Mouse (Mus musculus) midbrain, embryonic 13.5 days (tissue): Measurements from ENCODE around the gene Wdr93. TPM values are rescaled to one million over a fixed set of nuclear protein-coding genes. Genes with fewer than 3 reads are reported as not detected.

Experiments used
- ATAC-seq: fragments of 200-750 bp; cut with Nextera tagmentation; 2 replicates; pipeline ENCODE4 v1.8.0; 2017; ENCODE audit warnings: mild to moderate bottlenecking, moderate TSS enrichment, moderate library complexity
- H3K27ac ChIP-seq: fragments of 300-500 bp; sonication (generic); 2 replicates; pipeline ENCODE4 v1.5.1; 2015; ENCODE audit warnings: inconsistent platforms, mild to moderate bottlenecking, moderate library complexity
- H3K27me3 ChIP-seq: fragments of 300-500 bp; sonication (generic); 2 replicates; pipeline ENCODE4 v1.6.1; 2015; ENCODE audit warnings: mild to moderate bottlenecking, inconsistent platforms
- H3K36me3 ChIP-seq: fragments of 300-500 bp; sonication (generic); 2 replicates; pipeline ENCODE4 v1.6.1; 2015; ENCODE audit warnings: mild to moderate bottlenecking, inconsistent platforms
- H3K4me1 ChIP-seq: fragments of 300-500 bp; sonication (generic); replicated peaks from 2 replicates; pipeline ENCODE4 v1.6.1; 2015; ENCODE audit warnings: inconsistent platforms
- H3K4me2 ChIP-seq: fragments of 300-500 bp; sonication (generic); replicated peaks from 2 replicates; pipeline ENCODE4 v1.6.1; 2015; ENCODE audit warnings: moderate library complexity, mild to moderate bottlenecking, inconsistent platforms
- H3K4me3 ChIP-seq: fragments of 300-500 bp; sonication (generic); replicated peaks from 2 replicates; pipeline ENCODE4 v1.5.1; 2015; ENCODE audit warnings: mild to moderate bottlenecking, inconsistent platforms
- H3K9ac ChIP-seq: fragments of 300-500 bp; sonication (generic); replicated peaks from 2 replicates; pipeline ENCODE4 v1.6.1; 2015; ENCODE audit warnings: mild to moderate bottlenecking, inconsistent platforms
- H3K9me3 ChIP-seq: fragments of 300-500 bp; sonication (generic); 2 replicates; pipeline ENCODE4 v1.6.1; 2016; ENCODE audit warnings: mild to moderate bottlenecking, inconsistent platforms
- WGBS: fragments of 180-500 bp; shearing (Covaris S2); methylation state at CpG from one replicate; pipeline ENCODE4 v1.1.7; 2015; 5-methylcytosine and 5-hydroxymethylcytosine counted together
- polyA plus RNA-seq: library from polyadenylated mRNA; unstranded; fragments of >200 nt; fragmentation: Nextera tagmentation; extraction: Ambion mirVana; gene quantifications from 2 replicates; pipeline ENCODE4 v1.2.1, GENCODE M21; 2015

The Wdr93 gene
- polyA plus RNA-seq, 1 experiment from 2014 or later: 0.27 TPM

DNA sequence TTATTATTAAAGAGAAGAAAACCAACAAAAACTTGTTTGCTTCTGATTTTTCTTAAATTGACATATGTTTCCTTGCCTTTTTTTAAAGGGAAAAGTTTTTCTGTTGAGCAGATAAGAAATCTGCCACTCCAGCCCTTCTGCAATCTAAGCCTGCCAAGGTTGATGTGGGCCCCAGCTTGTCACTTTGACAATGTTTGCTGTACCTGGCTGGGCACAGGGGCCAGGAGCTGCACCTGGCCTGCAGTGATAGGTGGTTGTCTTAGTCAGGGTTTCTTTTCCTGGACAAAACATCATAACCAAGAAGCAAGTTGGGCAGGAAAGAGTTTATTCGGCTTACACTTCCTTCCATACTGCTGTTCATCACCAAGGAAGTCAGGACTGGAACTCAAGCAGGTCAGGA, 70.4 kb downstream of the Wdr93 start:
- 97% methylated on average over 1 of the region's 1 CpGs for WGBS
- H3K4me1 ChIP-seq: peaks cover 4% of the 10 kb centered on the region; the same call in 1 of the 2 replicates
- no peak overlapping the region for H3K9ac ChIP-seq
- peaks cover 29% of the 10 kb centered on the region for H3K27me3 ChIP-seq
- no peak overlapping the region for H3K4me2 ChIP-seq
- H3K4me3 ChIP-seq: no peak overlapping the region
- no peaks in the 10 kb centered on the region for H3K36me3 ChIP-seq
- ATAC-seq: no peak
- H3K9me3 ChIP-seq: no peaks in the 10 kb centered on the region
- H3K27ac ChIP-seq: no peak overlapping the region

DNA sequence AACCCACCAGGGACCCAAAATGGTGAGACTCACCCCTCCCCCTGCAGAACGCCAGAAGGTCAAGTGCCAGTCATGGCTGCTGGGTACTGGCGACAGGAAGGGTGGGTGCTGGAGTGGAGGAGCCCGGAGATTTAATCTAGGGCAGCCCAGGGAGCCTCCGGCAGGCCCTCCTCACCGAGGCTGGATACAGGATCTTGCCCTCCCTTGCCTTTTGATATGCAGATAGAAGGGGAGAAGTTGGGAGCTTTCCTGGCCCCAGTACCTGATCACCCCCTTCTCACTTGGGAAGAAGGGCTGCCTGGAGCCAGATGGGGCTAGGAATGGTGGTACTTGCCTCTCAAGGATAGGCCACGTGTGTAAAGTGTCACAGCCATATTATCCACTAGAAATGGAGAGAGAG, 75.4 kb downstream of the Wdr93 start:
- Histone ChIP-seq H3K4me1 (peaks cover 6% of the 10 kb centered on the region; the same call in 1 of the 2 replicates), H3K9ac (no peak overlapping the region; the same call in 1 of the 2 replicates), H3K27me3 (peaks cover 4% of the 10 kb centered on the region; the same call in 1 of the 2 replicates), H3K27ac (no peak overlapping the region), H3K36me3 (no peaks in the 10 kb centered on the region), H3K9me3 (no peaks in the 10 kb centered on the region), H3K4me2 (no peak overlapping the region), H3K4me3 (no peak overlapping the region)
- ATAC-seq: no peak
- 4% methylated on average over 6 of the region's 6 CpGs for WGBS

DNA sequence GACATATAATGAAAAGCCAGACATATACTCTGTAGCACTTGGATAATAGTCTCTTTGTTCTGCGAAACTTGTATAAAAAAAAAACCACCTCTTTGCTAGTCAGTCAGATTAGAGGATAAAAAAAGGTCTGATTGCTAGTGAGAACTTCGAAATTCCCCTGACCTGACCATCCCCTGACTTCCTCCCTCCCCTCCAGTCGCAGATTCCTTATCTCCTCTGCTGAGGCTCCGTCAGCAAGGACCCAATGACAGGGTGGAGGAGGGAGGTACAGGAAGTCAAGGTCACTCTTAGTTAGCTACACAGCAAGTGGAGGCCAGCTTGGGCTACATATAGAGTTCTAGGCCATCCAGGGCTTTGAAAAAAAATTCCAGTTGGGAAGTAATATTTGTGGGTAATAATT, 76.6 kb downstream of the Wdr93 start:
- 50% methylated on average over 4 of the region's 4 CpGs for WGBS
- Histone ChIP-seq H3K4me1 (peaks cover 6% of the 10 kb centered on the region; the same call in 1 of the 2 replicates), H3K4me2 (no peak overlapping the region), H3K9ac (no peak overlapping the region), H3K9me3 (no peaks in the 10 kb centered on the region), H3K36me3 (no peaks in the 10 kb centered on the region), H3K27me3 (peaks cover 4% of the 10 kb centered on the region; the same call in 1 of the 2 replicates), H3K27ac (no peak overlapping the region), H3K4me3 (no peak overlapping the region)
- no peak for ATAC-seq

DNA sequence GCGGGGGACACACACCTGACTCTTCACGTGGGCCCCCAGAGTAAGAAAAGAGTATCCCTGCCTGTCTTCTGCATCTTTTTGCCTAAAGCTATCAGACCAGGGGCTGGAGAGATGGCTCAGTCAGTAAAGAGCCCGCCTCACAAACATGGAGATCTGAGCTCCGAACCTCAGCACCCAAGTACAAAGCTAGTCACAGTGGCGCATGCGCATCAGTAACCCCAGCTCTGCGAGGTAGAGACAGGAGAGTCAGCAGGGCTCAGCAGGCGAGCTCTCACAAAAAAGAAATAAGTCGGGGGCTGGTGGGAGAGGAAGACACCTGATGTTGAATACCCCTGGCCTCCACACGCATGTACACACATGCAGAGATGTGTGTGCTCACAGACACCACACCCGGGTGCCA, 77.0 kb downstream of the Wdr93 start:
- ATAC-seq: no peak
- no peak overlapping the region for H3K9ac ChIP-seq
- WGBS: 43% methylated on average over 11 of the region's 11 CpGs
- no peak overlapping the region for H3K4me2 ChIP-seq
- no peak overlapping the region for H3K4me3 ChIP-seq
- H3K27ac ChIP-seq: no peak overlapping the region
- H3K9me3 ChIP-seq: no peaks in the 10 kb centered on the region
- peaks cover 6% of the 10 kb centered on the region; the same call in 1 of the 2 replicates for H3K4me1 ChIP-seq
- peaks cover 4% of the 10 kb centered on the region; the same call in 1 of the 2 replicates for H3K27me3 ChIP-seq
- H3K36me3 ChIP-seq: no peaks in the 10 kb centered on the region

DNA sequence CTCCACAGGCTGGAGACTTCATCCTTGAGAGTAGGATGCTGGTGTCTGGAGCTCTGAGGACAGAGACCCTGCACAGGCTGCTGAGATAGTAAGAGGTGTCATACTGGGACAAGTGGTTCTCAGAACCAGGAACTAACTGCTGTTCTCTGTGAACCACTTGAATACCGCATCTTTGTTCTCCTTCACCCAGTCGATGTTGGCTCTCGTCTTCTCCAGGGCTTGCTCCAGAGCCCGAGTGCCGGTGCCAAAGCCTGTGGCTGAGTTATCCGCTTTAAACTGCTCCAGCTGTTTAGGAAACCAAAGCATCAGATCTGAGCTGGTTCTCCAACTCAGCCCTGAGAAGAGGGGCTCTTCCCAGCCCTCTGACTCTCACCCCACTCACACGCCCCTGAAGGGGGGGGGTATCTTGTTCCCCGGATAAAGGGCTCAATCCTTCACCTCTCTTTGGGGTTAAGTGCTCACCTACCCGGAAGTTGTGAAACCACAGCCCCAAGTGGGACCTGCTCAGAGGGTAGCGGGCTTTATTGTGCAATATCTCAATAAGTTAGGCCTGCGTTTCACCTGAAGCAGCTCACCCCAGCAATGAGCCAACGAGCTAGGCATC, 79.2 kb downstream of the Wdr93 start:
- WGBS: 88% methylated on average over 12 of the region's 12 CpGs
- Histone ChIP-seq H3K4me3 (no peak overlapping the region), H3K4me1 (peaks cover 6% of the 10 kb centered on the region; the same call in 1 of the 2 replicates), H3K9me3 (no peaks in the 10 kb centered on the region), H3K36me3 (no peaks in the 10 kb centered on the region), H3K27ac (no peak overlapping the region), H3K9ac (no peak overlapping the region), H3K27me3 (peaks cover 4% of the 10 kb centered on the region; the same call in 1 of the 2 replicates), H3K4me2 (no peak overlapping the region)
- no peak for ATAC-seq

DNA sequence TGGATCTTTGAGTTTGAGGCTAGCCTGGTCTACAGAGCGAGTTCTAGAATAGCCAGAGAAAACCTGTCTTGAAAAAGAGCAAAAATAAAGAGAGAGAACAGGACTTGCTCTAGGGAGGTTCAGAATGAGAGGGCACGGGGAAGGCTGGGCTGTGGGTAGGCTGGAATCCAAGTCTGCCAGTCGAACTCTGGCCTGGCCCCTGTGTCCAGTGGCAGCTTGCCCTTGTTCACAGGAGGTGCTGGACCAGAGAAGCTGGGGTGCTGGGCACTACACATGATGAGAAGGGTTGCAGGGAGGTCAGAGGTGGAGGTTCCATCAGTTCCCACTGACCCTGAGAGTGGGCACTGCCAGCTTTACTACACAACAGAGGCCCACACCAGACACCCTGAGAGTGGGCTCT, 85.4 kb downstream of the Wdr93 start:
- Histone ChIP-seq H3K4me3 (no peak overlapping the region), H3K4me1 (no peaks in the 10 kb centered on the region), H3K4me2 (no peak overlapping the region), H3K9ac (no peak overlapping the region), H3K9me3 (no peaks in the 10 kb centered on the region), H3K27ac (no peak overlapping the region), H3K36me3 (no peaks in the 10 kb centered on the region), H3K27me3 (no peaks in the 10 kb centered on the region)
- no peak for ATAC-seq
- 77% methylated on average over 3 of the region's 3 CpGs for WGBS

DNA sequence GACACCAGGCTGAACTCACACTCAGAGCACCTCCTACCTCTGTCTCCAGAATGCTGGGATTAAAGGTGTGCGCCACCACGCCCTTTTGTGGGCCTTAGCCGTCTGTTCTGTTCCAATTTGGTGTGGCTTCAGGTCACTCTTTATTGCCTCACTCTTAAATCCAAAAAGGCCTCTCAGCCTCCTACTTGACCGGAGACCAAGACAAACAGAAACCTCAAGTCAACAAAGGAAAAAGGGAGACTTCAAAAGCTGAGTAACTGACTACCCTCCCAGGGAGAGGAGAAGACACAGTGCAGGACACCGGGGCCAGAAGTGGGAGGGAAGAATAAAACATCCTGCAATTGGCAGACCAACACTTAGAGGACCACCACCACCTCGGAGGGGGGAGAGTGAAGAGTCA, 88.2 kb downstream of the Wdr93 start:
- Histone ChIP-seq H3K9me3 (no peaks in the 10 kb centered on the region), H3K4me1 (no peaks in the 10 kb centered on the region), H3K27me3 (no peaks in the 10 kb centered on the region), H3K27ac (no peak overlapping the region), H3K4me3 (no peak overlapping the region), H3K4me2 (no peak overlapping the region), H3K36me3 (no peaks in the 10 kb centered on the region), H3K9ac (no peak overlapping the region)
- ATAC-seq: no peak
- WGBS: 76% methylated on average over 6 of the region's 6 CpGs

DNA sequence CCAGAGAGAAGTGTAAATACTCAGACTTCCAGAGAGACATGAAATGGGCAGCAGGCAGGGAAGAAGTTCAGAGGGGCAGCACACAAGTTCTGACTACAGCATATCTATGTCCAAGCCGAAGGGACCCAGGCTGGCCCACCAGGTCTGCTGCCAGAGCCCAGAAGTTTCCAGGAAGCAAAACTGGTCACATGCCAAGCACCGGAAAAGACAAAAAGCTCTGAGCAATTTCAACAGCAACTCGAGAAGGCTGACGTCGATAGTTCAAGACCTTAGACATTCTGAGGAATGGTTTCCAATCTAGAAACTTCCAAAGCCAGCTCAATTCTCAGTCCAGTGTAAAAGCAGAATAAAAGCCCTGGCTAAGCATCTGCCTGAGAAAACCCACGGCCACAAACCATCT, 88.6 kb downstream of the Wdr93 start:
- Histone ChIP-seq H3K4me2 (no peak overlapping the region), H3K27me3 (no peaks in the 10 kb centered on the region), H3K4me3 (no peak overlapping the region), H3K36me3 (no peaks in the 10 kb centered on the region), H3K9me3 (no peaks in the 10 kb centered on the region), H3K9ac (no peak overlapping the region), H3K4me1 (no peaks in the 10 kb centered on the region), H3K27ac (no peak overlapping the region)
- WGBS: 87% methylated on average over 6 of the region's 6 CpGs
- ATAC-seq: no peak

DNA sequence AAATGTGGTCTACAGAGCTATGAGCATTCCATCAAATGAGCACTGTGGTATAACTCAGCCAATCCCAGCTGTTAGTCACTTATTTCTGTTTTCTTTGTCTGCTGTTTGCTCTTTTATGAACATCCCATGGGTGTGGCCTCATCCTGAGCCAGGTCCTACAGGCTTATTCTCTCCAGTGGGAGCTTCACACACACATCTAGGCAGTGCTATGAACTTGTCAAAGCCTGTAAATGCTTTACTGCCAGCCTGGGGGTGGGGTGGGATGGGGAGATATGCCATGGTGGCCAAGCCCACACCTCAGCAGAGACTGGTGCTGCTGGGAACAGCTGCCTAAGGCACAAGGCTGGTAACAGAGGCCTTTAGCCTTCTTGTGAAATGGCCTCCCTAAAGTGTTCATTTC, 90.0 kb downstream of the Wdr93 start:
- Histone ChIP-seq H3K36me3 (no peaks in the 10 kb centered on the region), H3K4me1 (no peaks in the 10 kb centered on the region), H3K27ac (no peak overlapping the region), H3K4me3 (no peak overlapping the region), H3K4me2 (no peak overlapping the region), H3K27me3 (no peaks in the 10 kb centered on the region), H3K9ac (no peak overlapping the region), H3K9me3 (no peaks in the 10 kb centered on the region)
- ATAC-seq: no peak

DNA sequence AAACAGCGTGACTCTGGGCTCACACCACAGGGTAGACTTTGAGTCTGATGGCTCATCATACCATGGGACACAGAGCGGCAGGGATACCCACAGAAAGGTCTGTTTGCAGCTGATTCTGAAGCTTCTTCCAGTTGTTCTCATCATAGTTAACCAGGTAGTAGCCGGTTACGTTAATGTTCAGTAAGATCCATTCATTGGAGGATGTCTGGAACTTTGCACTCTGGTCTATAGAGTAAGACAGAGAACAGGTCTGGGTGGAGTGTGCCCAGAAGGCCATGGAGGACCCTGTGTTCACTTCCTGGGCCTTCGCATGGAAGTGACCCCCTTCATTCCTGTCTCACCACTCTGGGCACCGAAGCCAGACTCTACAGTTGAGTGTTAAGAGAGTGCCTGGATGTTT, 92.2 kb downstream of the Wdr93 start:
- Histone ChIP-seq H3K36me3 (no peaks in the 10 kb centered on the region), H3K4me3 (no peak overlapping the region), H3K4me1 (no peaks in the 10 kb centered on the region), H3K27ac (no peak overlapping the region), H3K9me3 (no peaks in the 10 kb centered on the region), H3K9ac (no peak overlapping the region), H3K4me2 (no peak overlapping the region), H3K27me3 (no peaks in the 10 kb centered on the region)
- ATAC-seq: no peak
- 96% methylated on average over 6 of the region's 6 CpGs for WGBS

Other genes starting within 250 kb of the Wdr93 start
- gene Rhcg, start 125.5 kb upstream of the Wdr93 start, polyA plus RNA-seq: 2.1 and 2.5 TPM in 2 replicates
- gene Ticrr, start 83.0 kb upstream of the Wdr93 start, polyA plus RNA-seq: 3.4 and 4.9 TPM in 2 replicates
- gene Kif7, start 27.4 kb upstream of the Wdr93 start, polyA plus RNA-seq: 2.2 and 3.0 TPM in 2 replicates
- not detected in 2 replicates for gene Plin1, start 10.3 kb upstream of the Wdr93 start, polyA plus RNA-seq
- 11.8 and 13.7 TPM in 2 replicates for gene Pex11a, start within 50 bp of the Wdr93 start, polyA plus RNA-seq
- not detected in 2 replicates for gene Mesp1, start 50.6 kb downstream of the Wdr93 start, polyA plus RNA-seq
- 0.57 and 0.65 TPM in 2 replicates for gene Mesp2, start 67.6 kb downstream of the Wdr93 start, polyA plus RNA-seq
- gene Anpep, start 117.9 kb downstream of the Wdr93 start, polyA plus RNA-seq: 1.9 and 2.1 TPM in 2 replicates
- gene Ap3s2, start 177.5 kb downstream of the Wdr93 start, polyA plus RNA-seq: 51.8 and 53.4 TPM in 2 replicates
- 18.4 and 18.7 TPM in 2 replicates for gene Arpin, start 192.2 kb downstream of the Wdr93 start, polyA plus RNA-seq